Mouse (Mus musculus) c-Kit-negative CD71-positive TER-119-positive erythroid progenitor cells, embryonic 14.5 days (primary cell): ENCODE results near the gene Casp7.

ENCODE experiments used
- DNase-seq: peaks from one replicate; pipeline ENCODE4 v3.0.0-alpha.2; 2013; ENCODE audit warnings: low read depth, low spot score

The Casp7 gene

GRCm38 (mm10) chr19:56466486-56466885, 69.6 kb downstream of the Casp7 start:
- DNase-seq = no peak

- no peak for DNase-seq
Measured at GRCm38 (mm10) chr19:56470286-56471020, 73.5 kb downstream of the Casp7 start.

- no peak for DNase-seq
Measured at GRCm38 (mm10) chr19:56471934-56472333, 75.0 kb downstream of the Casp7 start.

- peak; percentile 4 for DNase-seq
Measured at GRCm38 (mm10) chr19:56474869-56475550, 78.1 kb downstream of the Casp7 start.

- DNase-seq = no peak
Measured at GRCm38 (mm10) chr19:56476546-56476945, 79.6 kb downstream of the Casp7 start.

DNA sequence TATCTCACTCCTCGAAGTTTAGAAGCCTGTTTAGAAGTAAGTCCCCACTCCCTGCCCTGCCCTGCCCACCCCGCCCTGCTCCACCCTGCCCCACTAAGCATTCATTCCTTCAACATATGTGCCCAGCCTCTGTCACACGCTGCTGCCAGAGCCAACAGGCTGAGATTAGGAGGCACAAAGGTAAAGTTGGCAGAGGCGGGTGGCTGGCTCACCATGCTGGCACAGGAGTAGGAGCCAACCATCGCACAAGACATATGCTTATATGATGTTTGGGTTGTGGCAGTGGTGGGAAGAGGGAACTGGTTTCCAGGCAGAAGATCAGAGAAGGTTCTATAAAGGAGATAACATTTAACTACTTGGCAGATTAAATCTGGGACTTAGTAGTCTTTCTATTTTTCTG, 80.3 kb downstream of the Casp7 start:
- DNase-seq = no peak

DNA sequence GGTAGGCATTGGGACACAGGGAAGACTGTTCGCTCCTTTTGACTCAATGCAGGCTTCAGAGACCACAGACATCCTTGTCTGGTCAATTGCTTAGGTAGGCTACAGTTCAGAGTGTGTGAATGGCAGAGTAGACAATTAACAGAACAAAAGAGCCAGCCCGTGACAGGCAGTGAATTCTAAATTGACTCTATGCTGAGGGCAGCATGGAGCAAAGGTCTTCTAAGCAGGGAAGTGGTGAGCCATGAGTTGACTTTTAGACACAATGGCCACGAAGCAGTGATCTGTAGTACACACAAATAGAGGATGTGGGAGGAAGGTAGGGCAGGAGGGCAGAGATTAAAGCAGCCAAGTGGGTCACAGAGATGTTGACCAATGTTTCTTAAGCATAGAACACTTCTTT, 80.9 kb downstream of the Casp7 start:
- no peak for DNase-seq

- DNase-seq = no peak
Measured at GRCm38 (mm10) chr19:56484630-56485375, 87.9 kb downstream of the Casp7 start.

DNA sequence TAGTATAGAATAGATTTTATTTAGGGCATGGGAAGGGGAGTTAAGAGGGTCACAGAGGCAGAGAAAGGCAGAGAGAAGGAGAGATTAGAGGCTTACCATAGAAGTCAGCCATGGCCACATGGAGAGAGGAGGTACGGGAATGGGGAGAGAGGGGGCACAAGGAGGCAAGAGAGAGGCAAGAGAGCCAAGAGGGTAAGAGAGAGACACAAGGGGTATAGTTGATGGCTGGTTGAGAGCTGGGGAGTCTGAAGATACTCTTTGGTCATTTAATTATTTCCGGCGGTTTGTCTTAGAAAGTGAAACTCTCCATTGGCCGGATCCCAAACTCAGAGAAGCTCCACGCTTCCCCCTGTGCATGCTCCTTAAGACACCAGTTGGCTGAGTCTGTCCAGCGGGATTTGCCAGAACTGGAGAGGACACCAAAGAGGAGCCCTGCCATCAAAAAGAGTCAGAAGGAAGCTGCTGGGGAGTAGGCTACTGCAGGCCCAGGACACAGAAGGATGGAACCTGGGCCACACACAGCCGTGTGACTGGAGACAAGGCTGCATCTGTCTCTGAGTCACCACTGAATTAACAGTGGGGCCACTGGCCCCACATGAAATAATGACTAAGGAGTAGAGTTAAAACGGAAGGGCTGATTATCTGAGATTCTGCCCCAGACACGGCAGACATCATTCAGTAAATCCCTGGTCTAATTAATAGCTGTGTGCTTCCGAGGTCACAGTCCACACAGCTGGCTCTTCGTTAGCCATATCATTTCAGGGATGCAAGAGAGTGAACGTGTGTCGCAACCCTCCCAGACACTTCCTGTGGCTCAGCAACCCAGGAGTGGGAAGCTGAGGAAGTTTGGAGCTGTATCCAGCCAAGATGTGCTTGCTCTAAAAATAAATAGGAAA, 88.7 kb downstream of the Casp7 start:
- DNase-seq = no peak

GRCm38 (mm10) chr19:56486926-56487325, 90.0 kb downstream of the Casp7 start:
- no peak for DNase-seq

DNA sequence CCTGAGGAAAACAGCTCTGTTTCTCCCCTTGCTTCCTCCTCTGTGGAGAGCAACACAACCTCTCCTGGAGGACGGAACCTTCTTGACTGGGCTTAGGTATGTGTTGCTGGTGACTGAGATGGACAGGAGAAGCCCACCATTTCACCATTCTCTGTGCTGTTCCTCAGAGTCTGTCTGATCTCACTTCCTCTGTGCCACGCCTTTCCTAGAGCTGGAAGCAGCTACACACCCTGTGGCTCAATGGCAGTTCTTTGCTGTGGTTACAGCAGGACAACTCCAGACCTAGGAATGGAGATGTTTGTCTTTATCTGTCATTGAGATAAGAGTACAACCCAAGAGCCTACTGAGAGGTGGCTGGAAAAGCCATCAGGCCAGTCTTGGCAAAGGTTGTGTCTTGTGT, 90.4 kb downstream of the Casp7 start:
- DNase-seq = no peak

DNA sequence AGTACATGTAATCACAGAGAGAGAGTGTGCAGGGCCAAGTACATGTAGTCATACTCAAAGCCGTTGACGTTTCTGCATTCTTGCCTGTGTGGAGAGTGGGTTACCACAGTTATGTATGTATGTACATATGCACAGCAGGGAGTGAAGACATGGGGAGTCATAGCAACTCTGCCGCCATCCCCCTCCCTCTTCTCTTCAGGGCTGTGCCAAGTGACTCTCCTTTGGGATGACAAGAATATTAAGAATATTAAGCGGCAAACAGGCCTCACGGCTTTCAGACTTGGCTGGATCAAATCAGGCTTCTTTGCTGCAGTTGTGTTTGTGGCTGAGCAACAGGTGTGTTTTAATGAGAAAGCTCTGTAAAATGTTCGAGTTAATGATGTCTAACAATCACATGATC, 92.7 kb downstream of the Casp7 start:
- no peak for DNase-seq
